Mouse (Mus musculus) hindbrain, embryonic 14.5 days (tissue): ENCODE results near the gene Gm13090. TPM values are rescaled to one million over a fixed set of nuclear protein-coding genes. Genes with fewer than 3 reads are reported as not detected.

Experiments
- ATAC-seq: fragments of 200-750 bp; cut with Nextera tagmentation; 2 replicates; pipeline ENCODE4 v1.8.0; 2017; ENCODE audit warnings: moderate number of reproducible peaks, mild to moderate bottlenecking, moderate TSS enrichment, moderate library complexity; ENCODE audit not compliant: low FRiP score
- DNase-seq: peaks from one replicate; pipeline ENCODE4 v3.0.0-alpha.2; 2015; ENCODE audit warnings: low spot score
- H3K27ac ChIP-seq: fragments of 300-500 bp; sonication (generic); 2 replicates; pipeline ENCODE4 v1.5.1; 2014; ENCODE audit warnings: mild to moderate bottlenecking, moderate library complexity
- H3K27me3 ChIP-seq: fragments of 300-500 bp; sonication (generic); 2 replicates; pipeline ENCODE4 v1.6.1; 2014; ENCODE audit warnings: mild to moderate bottlenecking, low read length, mixed read lengths; ENCODE audit not compliant: control insufficient read depth, insufficient read depth
- H3K36me3 ChIP-seq: fragments of 300-500 bp; sonication (generic); replicated peaks from 2 replicates; pipeline ENCODE4 v1.6.1; 2014; ENCODE audit not compliant: control insufficient read depth, insufficient read depth
- H3K4me1 ChIP-seq: fragments of 300-500 bp; sonication (generic); replicated peaks from 2 replicates; pipeline ENCODE4 v1.6.1; 2014; ENCODE audit warnings: antibody characterized with exemption, low read length, mixed read lengths; ENCODE audit not compliant: control insufficient read depth, insufficient read depth
- H3K4me2 ChIP-seq: fragments of 300-500 bp; sonication (generic); replicated peaks from 2 replicates; pipeline ENCODE4 v1.6.1; 2014; ENCODE audit warnings: mild to moderate bottlenecking, moderate library complexity
- H3K4me3 ChIP-seq: fragments of 300-500 bp; sonication (generic); replicated peaks from 2 replicates; pipeline ENCODE4 v1.5.1; 2014; ENCODE audit warnings: mild to moderate bottlenecking, low read length
- H3K9ac ChIP-seq: fragments of 300-500 bp; sonication (generic); 2 replicates; pipeline ENCODE4 v1.6.1; 2014
- H3K9me3 ChIP-seq: fragments of 300-500 bp; sonication (generic); 2 replicates; pipeline ENCODE4 v1.6.1; 2016; ENCODE audit warnings: low read length; ENCODE audit not compliant: control insufficient read depth
- WGBS: fragments of 180-500 bp; shearing (Covaris S2); extraction: QIAGEN DNeasy Blood & Tissue Kit; methylation state at CpG from one replicate; pipeline ENCODE4 v1.1.7; 2014; 5-methylcytosine and 5-hydroxymethylcytosine counted together
- polyA plus RNA-seq: library from polyadenylated mRNA; unstranded; fragments of >200 nt; fragmentation: Nextera tagmentation; extraction: Ambion mirVana; gene quantifications from 2 replicates; pipeline ENCODE4 v1.2.1, GENCODE M21; 2014

Gm13090 gene
- polyA plus RNA-seq, 1 experiment from 2014 or later, result 0.36 TPM

- H3K4me1 ChIP-seq, result peaks cover 45% of the 10 kb centered on the region
- no peak overlapping the region for H3K4me3 ChIP-seq
- H3K9ac ChIP-seq, result peak overlapping the region; percentile 25; the same call in 1 of the 2 replicates
- WGBS, result 47% methylated on average over 9 of the region's 9 CpGs
- ATAC-seq (no peak), DNase-seq (no peak)
- no peaks in the 10 kb centered on the region for H3K27me3 ChIP-seq
- peak overlapping the region; percentile 100; the same call in 1 of the 2 replicates for H3K27ac ChIP-seq
- H3K4me2 ChIP-seq, result no peak overlapping the region
- no peaks in the 10 kb centered on the region for H3K9me3 ChIP-seq
- H3K36me3 ChIP-seq, result no peaks in the 10 kb centered on the region
Observed at GRCm38 (mm10) chr4:151130756-151131490, 41.6 kb downstream of the Gm13090 start.

GRCm38 (mm10) chr4:151132493-151132892 is 43.1 kb downstream of the Gm13090 start:
- H3K4me2 ChIP-seq, result no peak overlapping the region
- DNase-seq (no peak), ATAC-seq (no peak)
- H3K27ac ChIP-seq, result no peak overlapping the region
- H3K36me3 ChIP-seq, result no peaks in the 10 kb centered on the region
- H3K27me3 ChIP-seq, result no peaks in the 10 kb centered on the region
- WGBS, result 88% methylated on average over 9 of the region's 9 CpGs
- no peak overlapping the region for H3K9ac ChIP-seq
- no peak overlapping the region for H3K4me3 ChIP-seq
- H3K4me1 ChIP-seq, result peaks cover 32% of the 10 kb centered on the region
- no peaks in the 10 kb centered on the region for H3K9me3 ChIP-seq

- no peaks in the 10 kb centered on the region for H3K27me3 ChIP-seq
- H3K36me3 ChIP-seq, result no peaks in the 10 kb centered on the region
- WGBS, result 72% methylated on average over 4 of the region's 4 CpGs
- no peak overlapping the region for H3K4me2 ChIP-seq
- H3K9ac ChIP-seq, result no peak overlapping the region
- no peak overlapping the region for H3K4me3 ChIP-seq
- no peak overlapping the region for H3K27ac ChIP-seq
- DNase-seq (no peak), ATAC-seq (no peak)
- H3K4me1 ChIP-seq, result peaks cover 38% of the 10 kb centered on the region
- no peaks in the 10 kb centered on the region for H3K9me3 ChIP-seq
Observed at GRCm38 (mm10) chr4:151133760-151134159, 44.4 kb downstream of the Gm13090 start.

GRCm38 (mm10) chr4:151135491-151135890 is 46.1 kb downstream of the Gm13090 start:
- DNase-seq, result no peak
- H3K9ac ChIP-seq, result no peak overlapping the region
- 85% methylated on average over 8 of the region's 8 CpGs for WGBS

GRCm38 (mm10) chr4:151137701-151138100 is 48.3 kb downstream of the Gm13090 start:
- Histone ChIP-seq H3K27ac (peak overlapping the region; percentile 97), H3K9me3 (no peaks in the 10 kb centered on the region), H3K27me3 (no peaks in the 10 kb centered on the region), H3K9ac (no peak overlapping the region), H3K4me1 (peaks cover 38% of the 10 kb centered on the region), H3K4me2 (peak overlapping the region; percentile 55), H3K36me3 (no peaks in the 10 kb centered on the region), H3K4me3 (no peak overlapping the region)
- ATAC-seq (no peak), DNase-seq (no peak)
- 43% methylated on average over 5 of the region's 5 CpGs for whole genome bisulfite sequencing

More at GRCm38 (mm10) chr4:151135491-151135890, 46.1 kb downstream of the Gm13090 start:
- no peaks in the 10 kb centered on the region for H3K9me3 ChIP-seq
- no peak for ATAC-seq
- no peak overlapping the region for H3K4me3 ChIP-seq
- no peak overlapping the region for H3K4me2 ChIP-seq
- H3K27ac ChIP-seq, result no peak overlapping the region
- H3K27me3 ChIP-seq, result no peaks in the 10 kb centered on the region
- peaks cover 42% of the 10 kb centered on the region for H3K4me1 ChIP-seq
- H3K36me3 ChIP-seq, result no peaks in the 10 kb centered on the region

- H3K9me3 ChIP-seq, result no peaks in the 10 kb centered on the region
- peak overlapping the region; percentile 55 for H3K4me2 ChIP-seq
- DNase-seq, result no peak
- peaks cover 38% of the 10 kb centered on the region for H3K4me1 ChIP-seq
- peak overlapping the region; percentile 48; the same call in 1 of the 2 replicates for H3K9ac ChIP-seq
- H3K27me3 ChIP-seq, result no peaks in the 10 kb centered on the region
- no peak overlapping the region for H3K4me3 ChIP-seq
- H3K36me3 ChIP-seq, result no peaks in the 10 kb centered on the region
- WGBS, result 21% methylated on average over 9 of the region's 10 CpGs
- peak overlapping the region; percentile 97 for H3K27ac ChIP-seq
- ATAC-seq, result no peak
Observed at GRCm38 (mm10) chr4:151138135-151138534, 48.8 kb downstream of the Gm13090 start.

- H3K4me3 ChIP-seq, result no peak overlapping the region
- no peaks in the 10 kb centered on the region for H3K9me3 ChIP-seq
- peak overlapping the region; percentile 55 for H3K4me2 ChIP-seq
- peaks cover 38% of the 10 kb centered on the region for H3K4me1 ChIP-seq
- peak overlapping the region; percentile 48; the same call in 1 of the 2 replicates for H3K9ac ChIP-seq
- ATAC-seq (no peak), DNase-seq (no peak)
- peak overlapping the region; percentile 97 for H3K27ac ChIP-seq
- no peaks in the 10 kb centered on the region for H3K36me3 ChIP-seq
- WGBS, result 15% methylated on average over 2 of the region's 2 CpGs
- no peaks in the 10 kb centered on the region for H3K27me3 ChIP-seq
Observed at GRCm38 (mm10) chr4:151138586-151138985, 49.2 kb downstream of the Gm13090 start.

- WGBS, result 1% methylated on average over 20 of the region's 20 CpGs
- H3K9me3 ChIP-seq, result 0 out of 2 replicates have a peak, but pooled peaks cover 4% of the 10 kb centered on the region
- no peaks in the 10 kb centered on the region for H3K27me3 ChIP-seq
- 0 out of 2 replicates have a peak overlapping the region, but pooled peaks have one; percentile 9 for H3K4me3 ChIP-seq
- H3K27ac ChIP-seq, result peak overlapping the region; percentile 97
- no peaks in the 10 kb centered on the region for H3K36me3 ChIP-seq
- H3K4me2 ChIP-seq, result peak overlapping the region; percentile 55
- ATAC-seq (peak; percentile 26; the same call in 1 of the 2 replicates), DNase-seq (peak; percentile 84)
- H3K9ac ChIP-seq, result peak overlapping the region; percentile 48
- H3K4me1 ChIP-seq, result peaks cover 38% of the 10 kb centered on the region
Observed at GRCm38 (mm10) chr4:151139053-151139840, 49.9 kb downstream of the Gm13090 start.

- peak; percentile 78 for ATAC-seq
- Histone ChIP-seq H3K4me3 (no peak overlapping the region), H3K4me2 (peak overlapping the region; percentile 55), H3K4me1 (peaks cover 38% of the 10 kb centered on the region), H3K27ac (peak overlapping the region; percentile 97), H3K9me3 (0 out of 2 replicates have a peak, but pooled peaks cover 8% of the 10 kb centered on the region), H3K36me3 (no peaks in the 10 kb centered on the region), H3K27me3 (no peaks in the 10 kb centered on the region), H3K9ac (peak overlapping the region; percentile 48; the same call in 1 of the 2 replicates)
- peak; percentile 95 for DNase-seq
- 1% methylated on average over 19 of the region's 20 CpGs for WGBS
Observed at GRCm38 (mm10) chr4:151140368-151140982, 51.1 kb downstream of the Gm13090 start.
